Mouse (Mus musculus) layer of hippocampus, adult 6 months (tissue): ENCODE data around the gene Mrpl11. TPM values are rescaled to one million over a fixed set of nuclear protein-coding genes. Genes with fewer than 3 reads are reported as not detected.

Experiments used
- long read RNA-seq, 2 experiments: library from polyadenylated mRNA; unstranded; transcript quantifications; one replicate each; pipeline ENCODE4 v2.0.0; 2019 to 2020
- polyA plus RNA-seq: library from polyadenylated mRNA; unstranded; fragments of <200 nt; fragmentation: Nextera tagmentation; gene quantifications from 2 replicates; pipeline ENCODE4 v1.2.3, GENCODE M21; 2021

Mrpl11 gene
- 144 and 145 TPM in 2 replicates for polyA plus RNA-seq
- long read RNA-seq, experiment 1, transcript Mrpl11-201 (5 exons, 3,045 nt) = major isoform, 102 of 113 reads
- long read RNA-seq, experiment 1, partial matches to known transcripts = 7 of 113 reads
- long read RNA-seq, experiment 1, other reads (novel, unspliced or antisense) = 1 of 113 reads
- long read RNA-seq, experiment 2, transcript Mrpl11-201 (5 exons, 3,045 nt) = major isoform, 26 of 34 reads
- long read RNA-seq, experiment 2, partial matches to known transcripts = 0 of 34 reads
- long read RNA-seq, experiment 2, other reads (novel, unspliced or antisense) = 2 of 34 reads

GRCm38 (mm10) chr19:4961928-4962601, at the start of gene Mrpl11:
Gene Mrpl11 (plus strand): TSS chr19:4962147.

GRCm38 (mm10) chr19:4927904-4928531, 33.9 kb upstream of the Mrpl11 start, which contains the start of gene Dpp3:
Gene Dpp3 (minus strand): TSS chr19:4928287.

GRCm38 (mm10) chr19:4942551-4943252, 19.2 kb upstream of the Mrpl11 start, which contains the start of gene Peli3:
Gene Peli3 (minus strand): TSS chr19:4943127.

GRCm38 (mm10) chr19:4990256-4990625, 28.3 kb downstream of the Mrpl11 start, which contains the start of gene Npas4:
Gene Npas4 (minus strand): TSS chr19:4990316.

Other genes starting within 250 kb of the Mrpl11 start
- gene Rbm4b, start 205.7 kb upstream of the Mrpl11 start, polyA plus RNA-seq = 25.3 and 27.5 TPM in 2 replicates
- 25.9 and 31.1 TPM in 2 replicates for gene Rbm4, start 168.2 kb upstream of the Mrpl11 start, polyA plus RNA-seq
- gene Gm21992, start 150.5 kb upstream of the Mrpl11 start, polyA plus RNA-seq = 6.4 and 9.5 TPM in 2 replicates
- 8.9 and 10.8 TPM in 2 replicates for gene Rbm14, start 150.5 kb upstream of the Mrpl11 start, polyA plus RNA-seq
- 41.3 and 45.9 TPM in 2 replicates for gene Ccs, start 122.8 kb upstream of the Mrpl11 start, polyA plus RNA-seq
- 1.6 and 1.7 TPM in 2 replicates for gene Ccdc87, start 122.8 kb upstream of the Mrpl11 start, polyA plus RNA-seq
- gene Ctsf, start 107.0 kb upstream of the Mrpl11 start, polyA plus RNA-seq = 112 TPM in 2 replicates
- gene Actn3, start 84.2 kb upstream of the Mrpl11 start, polyA plus RNA-seq = 0.69 and 1.2 TPM in 2 replicates
- gene Zdhhc24, start 83.5 kb upstream of the Mrpl11 start, polyA plus RNA-seq = 9.4 and 11.3 TPM in 2 replicates
- gene Bbs1, start 55.5 kb upstream of the Mrpl11 start, polyA plus RNA-seq = 10.9 and 14.6 TPM in 2 replicates
- 20.4 and 22.2 TPM in 2 replicates for gene Dpp3, start 33.9 kb upstream of the Mrpl11 start, polyA plus RNA-seq
- 7.8 and 8.6 TPM in 2 replicates for gene Peli3, start 19.0 kb upstream of the Mrpl11 start, polyA plus RNA-seq
- gene Npas4, start 28.2 kb downstream of the Mrpl11 start, polyA plus RNA-seq = 5.2 and 8.9 TPM in 2 replicates
- gene Slc29a2, start 61.7 kb downstream of the Mrpl11 start, polyA plus RNA-seq = 8.2 and 8.5 TPM in 2 replicates
- gene B4gat1, start 76.7 kb downstream of the Mrpl11 start, polyA plus RNA-seq = 149 and 162 TPM in 2 replicates
- gene AC124502.3, start 76.7 kb downstream of the Mrpl11 start, polyA plus RNA-seq = 2.2 and 2.6 TPM in 2 replicates
- gene Brms1, start 79.2 kb downstream of the Mrpl11 start, polyA plus RNA-seq = 27.0 and 31.7 TPM in 2 replicates
- gene Rin1, start 88.3 kb downstream of the Mrpl11 start, polyA plus RNA-seq = 21.3 TPM in 2 replicates
- 2.0 and 3.4 TPM in 2 replicates for gene Cd248, start 105.9 kb downstream of the Mrpl11 start, polyA plus RNA-seq
- gene Tmem151a, start 123.4 kb downstream of the Mrpl11 start, polyA plus RNA-seq = 118 and 149 TPM in 2 replicates
- gene Yif1a, start 126.4 kb downstream of the Mrpl11 start, polyA plus RNA-seq = 46.2 and 52.4 TPM in 2 replicates
- 84.4 and 102 TPM in 2 replicates for gene Cnih2, start 136.4 kb downstream of the Mrpl11 start, polyA plus RNA-seq
- 152 and 166 TPM in 2 replicates for gene Rab1b, start 144.9 kb downstream of the Mrpl11 start, polyA plus RNA-seq
- gene Klc2, start 156.4 kb downstream of the Mrpl11 start, polyA plus RNA-seq = 12.8 and 13.5 TPM in 2 replicates